Mouse (Mus musculus) liver, embryonic 14.5 days (tissue): ENCODE results near the gene Ntng1. TPM values are rescaled to one million over a fixed set of nuclear protein-coding genes. Genes with fewer than 3 reads are reported as not detected.

ENCODE experiments used
- ATAC-seq: fragments of 200-750 bp; cut with Nextera tagmentation; 2 replicates; pipeline ENCODE4 v1.8.0; 2017; ENCODE audit warnings: moderate number of reproducible peaks, mild to moderate bottlenecking, moderate library complexity; ENCODE audit not compliant: insufficient read depth
- DNase-seq, 3 experiments: peaks; one replicate each; pipeline ENCODE4 v3.0.0-alpha.2; 2012 to 2013; ENCODE audit warnings: low read depth in 3 of 3, low spot score in 3 of 3
- H3K27ac ChIP-seq: fragments of 300-500 bp; sonication (generic); 2 replicates; pipeline ENCODE4 v1.5.1; 2014; ENCODE audit warnings: moderate library complexity, mild to moderate bottlenecking, control low read depth, inconsistent platforms
- H3K27me3 ChIP-seq: fragments of 300-500 bp; sonication (generic); 2 replicates; pipeline ENCODE4 v1.6.1; 2014; ENCODE audit warnings: mild to moderate bottlenecking, low read length, moderate library complexity; ENCODE audit not compliant: control insufficient read depth, insufficient read depth
- H3K36me3 ChIP-seq: fragments of 300-500 bp; sonication (generic); replicated peaks from 2 replicates; pipeline ENCODE4 v1.6.1; 2014; ENCODE audit warnings: low read depth; ENCODE audit not compliant: control insufficient read depth, insufficient read depth
- H3K4me1 ChIP-seq, 2 experiments: fragments of 200-500 bp in 1 of 2; fragments of 300-500 bp in 1 of 2; sonication (generic) in 1 of 2; replicated peaks; 2 replicates each; pipeline ENCODE4 v1.6.1; 2012 to 2014; ENCODE audit warnings: antibody characterized with exemption in 1 of 2, inconsistent platforms in 1 of 2, low read length in 1 of 2; ENCODE audit not compliant: control insufficient read depth in 2 of 2, insufficient read depth in 2 of 2
- H3K4me2 ChIP-seq: fragments of 300-500 bp; sonication (generic); 2 replicates; pipeline ENCODE4 v1.6.1; 2014; ENCODE audit warnings: low read depth, mild to moderate bottlenecking, control low read depth, moderate library complexity
- H3K4me3 ChIP-seq, 2 experiments: fragments of 200-500 bp in 1 of 2; fragments of 300-500 bp in 1 of 2; sonication (generic) in 1 of 2; 2 replicates each; pipeline ENCODE4 v1.5.1; 2012 to 2014; ENCODE audit warnings: low read depth in 2 of 2, low read length in 2 of 2, mild to moderate bottlenecking in 2 of 2, control low read depth in 1 of 2, inconsistent platforms in 1 of 2, moderate library complexity in 1 of 2; ENCODE audit not compliant: insufficient read depth in 1 of 2
- H3K9ac ChIP-seq: fragments of 300-500 bp; sonication (generic); replicated peaks from 2 replicates; pipeline ENCODE4 v1.6.1; 2014; ENCODE audit warnings: mild to moderate bottlenecking, control low read depth, moderate library complexity
- H3K9me3 ChIP-seq: fragments of 300-500 bp; sonication (generic); 2 replicates; pipeline ENCODE4 v1.6.1; 2016; ENCODE audit warnings: low read length, mixed read lengths; ENCODE audit not compliant: control insufficient read depth
- CTCF ChIP-seq: IDR thresholded peaks from 2 replicates; pipeline ENCODE4 v1.5.1; 2016; ENCODE audit warnings: antibody characterized with exemption, low read depth, control low read depth
- EP300 ChIP-seq: IDR thresholded peaks from 2 replicates; pipeline ENCODE4 v1.6.1; 2016; ENCODE audit warnings: antibody characterized with exemption, low read depth
- WGBS: fragments of 180-500 bp; shearing (Covaris S2); extraction: QIAGEN DNeasy Blood & Tissue Kit; methylation state at CpG from one replicate; pipeline ENCODE4 v1.1.7; 2014; ENCODE audit not compliant: insufficient replicate concordance; 5-methylcytosine and 5-hydroxymethylcytosine counted together
- polyA plus RNA-seq, 2 experiments: library from polyadenylated mRNA; depleted of rRNA in 1 of 2; stranded (reverse) in 1 of 2; unstranded in 1 of 2; fragments of >200 nt; fragmentation: Nextera tagmentation in 1 of 2; extraction: Ambion mirVana in 1 of 2; gene quantifications; 2 replicates each; pipeline versions ENCODE4 v1.2.1 to v1.2.3; 2012 to 2014

The Ntng1 gene
- polyA plus RNA-seq, 2 experiments = 0.03 to 0.04 TPM

- WGBS = under 1% methylated on average over 73 of the region's 77 CpGs
- Histone ChIP-seq H3K27me3 (peaks cover 27% of the 10 kb centered on the region), H3K4me1 (no peaks in the 10 kb centered on the region), H3K27ac (no peak overlapping the region), H3K9ac (no peak overlapping the region), H3K4me2 (peak overlapping the region; percentile 59), H3K36me3 (no peaks in the 10 kb centered on the region), H3K9me3 (no peaks in the 10 kb centered on the region), H3K4me3 (peak overlapping the region; percentile 36 to 41; a peak in 3 of 4 replicates)
- TF ChIP-seq CTCF = no peak
- TF ChIP-seq EP300 = no peak
- ATAC-seq (no peak), DNase-seq (no peak)
Observed at GRCm38 (mm10) chr3:110142314-110143205, 1.3 kb downstream of the Ntng1 start.

- peak overlapping the region; percentile 59 for H3K4me2 ChIP-seq
- DNase-seq (peak in 2 of 3 experiments; percentile 7 to 12), ATAC-seq (no peak)
- WGBS = 4% methylated on average over 13 of the region's 13 CpGs
- no peaks in the 10 kb centered on the region for H3K4me1 ChIP-seq
- TF ChIP-seq EP300 (no peak), CTCF (peak; percentile 26; the same call in 1 of the 2 replicates)
- H3K9ac ChIP-seq = no peak overlapping the region
- H3K4me3 ChIP-seq = no peak overlapping the region
- H3K9me3 ChIP-seq = no peaks in the 10 kb centered on the region
- H3K27me3 ChIP-seq = peaks cover 27% of the 10 kb centered on the region
- H3K36me3 ChIP-seq = no peaks in the 10 kb centered on the region
- no peak overlapping the region for H3K27ac ChIP-seq
Observed at GRCm38 (mm10) chr3:110141351-110142302, 2.2 kb downstream of the Ntng1 start.

DNA sequence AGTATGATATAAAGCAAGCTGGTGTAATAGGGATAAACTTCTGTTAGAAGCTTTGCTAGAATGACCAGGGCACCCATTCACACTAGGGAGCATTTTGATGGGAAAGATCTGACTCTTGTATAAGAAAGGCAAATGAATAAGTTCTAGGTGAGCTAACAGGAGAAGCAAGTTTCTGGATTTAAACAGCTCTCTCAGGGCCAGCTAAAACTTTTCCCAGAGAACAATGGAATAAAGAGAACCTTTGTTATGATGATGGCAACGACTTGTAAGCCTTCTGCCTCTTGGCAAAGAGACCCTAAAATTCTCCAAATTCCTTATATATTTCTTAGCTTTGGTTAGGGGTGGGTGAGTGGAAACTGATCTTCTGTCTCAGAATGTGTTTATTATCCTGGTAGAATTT is 7.7 kb downstream of the Ntng1 start:
- Histone ChIP-seq H3K9ac (no peak overlapping the region), H3K4me2 (no peak overlapping the region), H3K36me3 (no peaks in the 10 kb centered on the region), H3K4me1 (no peaks in the 10 kb centered on the region), H3K4me3 (no peak overlapping the region), H3K9me3 (no peaks in the 10 kb centered on the region), H3K27me3 (no peaks in the 10 kb centered on the region; the same call in 1 of the 2 replicates), H3K27ac (no peak overlapping the region)
- DNase-seq (no peak), ATAC-seq (no peak)
- WGBS = 13% methylated on average over 1 of the region's 1 CpGs
- TF ChIP-seq EP300 = no peak
- no peak for TF ChIP-seq CTCF

DNA sequence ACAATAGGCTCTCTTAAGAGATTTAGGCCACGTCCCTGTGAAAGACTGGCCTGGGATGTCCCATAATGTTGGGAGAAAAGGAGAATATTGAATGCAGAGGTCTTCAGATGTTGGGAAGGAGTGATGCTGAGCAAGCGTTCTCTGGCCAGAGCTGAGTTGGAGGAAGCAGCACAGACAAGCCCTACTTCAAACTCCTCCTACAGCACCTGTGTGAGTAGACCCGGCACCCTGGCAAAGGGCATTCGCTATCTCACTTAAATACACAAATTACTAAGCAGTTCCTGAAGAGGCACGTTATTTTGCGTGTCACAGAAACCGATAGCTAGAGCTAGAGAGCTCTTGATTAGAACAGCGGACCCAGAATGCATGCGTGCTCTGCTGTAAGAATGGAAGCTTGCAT is 10.7 kb downstream of the Ntng1 start:
- DNase-seq = no peak
- H3K4me3 ChIP-seq = no peak overlapping the region
- no peak for ATAC-seq
- no peaks in the 10 kb centered on the region for H3K4me1 ChIP-seq
- 66% methylated on average over 9 of the region's 9 CpGs for WGBS
- no peaks in the 10 kb centered on the region for H3K27me3 ChIP-seq
- H3K4me2 ChIP-seq = no peak overlapping the region
- H3K36me3 ChIP-seq = no peaks in the 10 kb centered on the region
- no peak overlapping the region for H3K27ac ChIP-seq
- H3K9me3 ChIP-seq = no peaks in the 10 kb centered on the region
- no peak overlapping the region for H3K9ac ChIP-seq
- TF ChIP-seq EP300 = no peak
- TF ChIP-seq CTCF = no peak
